Mouse (Mus musculus): ENCODE results near the gene Armc2. TPM values are rescaled to one million over a fixed set of nuclear protein-coding genes. Genes with fewer than 3 reads are reported as not detected.

The Armc2 gene
- 1 to 10 TPM; 1.2 to 2.0 TPM for total RNA-seq (2021)
- long read RNA-seq, experiment 1, result 0 reads
- long read RNA-seq, experiment 2, partial matches to known transcripts, result 0 of 1 reads
- long read RNA-seq, experiment 2, other reads (novel, unspliced or antisense), result 1 of 1 reads

DNA sequence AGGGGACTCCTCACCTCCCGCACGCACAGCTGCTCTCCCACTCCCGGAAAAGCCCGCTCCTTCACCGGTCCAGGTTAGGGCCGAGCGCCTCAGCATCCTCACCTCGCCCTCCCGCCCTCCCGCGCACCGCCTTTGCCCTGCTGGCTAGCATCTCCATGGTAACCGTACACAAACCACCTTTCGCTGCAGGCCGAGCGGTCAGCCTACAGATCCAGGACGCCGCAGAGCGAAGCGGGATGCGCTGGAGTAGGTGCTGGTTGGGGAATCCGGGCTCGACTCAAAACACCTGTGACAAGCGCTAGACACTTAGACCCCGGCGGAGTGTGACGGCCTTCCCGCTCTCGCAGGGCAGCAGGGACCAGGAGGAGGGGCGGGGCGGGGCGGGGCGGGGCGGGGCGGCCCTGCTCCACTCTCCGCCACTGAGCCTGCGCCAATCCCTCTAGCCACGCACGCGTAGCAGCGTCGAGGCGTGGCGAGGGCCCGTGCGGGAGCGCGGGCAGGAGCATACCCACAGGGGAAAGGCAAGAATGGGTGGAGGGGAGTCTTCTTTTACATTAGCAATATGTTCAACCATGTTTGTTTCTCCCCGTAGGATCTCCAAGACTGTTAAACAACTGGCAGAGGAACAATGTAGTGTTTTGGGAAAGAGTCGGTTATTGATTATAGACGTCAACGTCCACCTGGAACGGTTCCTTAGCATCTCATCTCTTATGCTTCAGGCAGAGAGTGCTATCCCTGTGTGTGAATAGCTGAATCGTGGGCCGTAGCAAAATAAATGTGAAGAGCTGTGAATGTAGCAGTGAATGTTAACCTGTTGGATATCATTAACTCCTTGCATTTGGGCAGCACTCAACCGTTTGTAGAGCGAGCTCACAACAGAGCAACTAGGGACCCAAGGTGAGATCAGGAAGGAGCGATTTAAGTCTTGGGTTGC, at the start of gene Armc2:
Gene Armc2, minus strand, starts transcription at position 427 of the 934 bp plus-strand sequence.
- DNase-seq (ENCODE audit: low spot score in 2 of 2), result peak; percentile 56 to 68

GRCm38 (mm10) chr10:42064446-42064845, 46.2 kb upstream of the Armc2 start:
- DNase-seq (ENCODE audit: low spot score in 2 of 2), result no peak

GRCm38 (mm10) chr10:42059522-42059921, 41.3 kb upstream of the Armc2 start:
- DNase-seq (ENCODE audit: low spot score in 2 of 2), result no peak

GRCm38 (mm10) chr10:42057746-42058145, 39.5 kb upstream of the Armc2 start:
- no peak for DNase-seq (ENCODE audit: low spot score in 2 of 2)

DNA sequence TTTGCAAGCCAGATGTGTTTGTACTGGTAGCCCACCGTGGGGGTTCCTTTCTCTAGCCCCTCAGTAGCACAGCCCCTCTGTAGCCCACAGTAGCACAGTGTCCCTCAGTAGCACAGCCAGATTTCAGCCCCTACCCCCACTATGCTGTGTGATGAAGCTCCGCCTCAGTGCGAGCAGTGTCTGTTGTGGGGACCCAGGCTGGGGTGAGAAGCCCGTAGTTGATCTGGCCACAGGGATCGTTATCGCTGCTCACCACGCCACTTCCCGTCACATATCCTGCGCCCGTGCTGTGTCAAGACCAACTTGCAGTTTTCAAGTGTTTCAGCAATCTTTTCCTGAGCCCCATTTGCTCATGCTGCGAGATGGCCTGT, 39.0 kb upstream of the Armc2 start:
- no peak for DNase-seq (ENCODE audit: low spot score in 2 of 2)

DNA sequence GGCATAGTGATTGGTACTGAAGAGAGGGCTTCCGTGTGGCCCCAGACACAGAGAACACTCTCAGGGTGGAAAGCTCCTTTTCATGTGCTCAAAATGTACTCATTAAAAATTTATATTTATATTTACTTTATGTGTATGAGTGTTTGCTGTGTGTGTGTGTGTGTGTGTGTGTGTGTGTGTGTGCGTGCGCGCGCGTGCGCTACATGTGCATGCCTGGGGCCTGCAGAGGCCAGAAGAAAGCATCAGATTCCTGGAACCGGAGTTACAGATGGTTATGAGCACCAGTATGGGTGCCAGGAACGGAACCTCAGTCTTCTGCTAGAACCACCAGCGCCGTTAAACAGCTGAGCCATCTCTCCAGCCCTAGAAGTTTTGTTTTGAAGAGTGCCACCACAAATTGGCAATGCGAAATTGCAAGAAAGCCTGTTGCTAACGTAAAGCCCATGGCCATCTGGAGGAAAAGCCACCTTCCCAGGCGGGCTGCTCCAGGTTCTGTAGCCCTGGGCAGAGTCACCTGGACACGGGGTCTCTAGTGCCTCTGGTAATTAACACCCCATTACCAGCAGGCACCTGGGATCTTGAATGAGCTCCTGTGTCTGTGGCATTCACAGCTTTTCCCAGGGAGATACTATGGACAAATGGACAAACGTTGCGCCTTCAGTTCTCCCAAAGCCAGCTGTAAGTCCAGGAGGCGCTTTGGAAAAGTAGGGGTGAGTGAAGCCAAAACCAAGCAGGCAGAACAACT, 38.4 kb upstream of the Armc2 start:
- DNase-seq (ENCODE audit: low spot score in 2 of 2), result no peak

GRCm38 (mm10) chr10:42055224-42056165, 37.3 kb upstream of the Armc2 start:
- DNase-seq (ENCODE audit: low spot score in 2 of 2), result no peak

- no peak for DNase-seq (ENCODE audit: low spot score in 2 of 2)
Observed at GRCm38 (mm10) chr10:42051069-42051468, 32.8 kb upstream of the Armc2 start.

DNA sequence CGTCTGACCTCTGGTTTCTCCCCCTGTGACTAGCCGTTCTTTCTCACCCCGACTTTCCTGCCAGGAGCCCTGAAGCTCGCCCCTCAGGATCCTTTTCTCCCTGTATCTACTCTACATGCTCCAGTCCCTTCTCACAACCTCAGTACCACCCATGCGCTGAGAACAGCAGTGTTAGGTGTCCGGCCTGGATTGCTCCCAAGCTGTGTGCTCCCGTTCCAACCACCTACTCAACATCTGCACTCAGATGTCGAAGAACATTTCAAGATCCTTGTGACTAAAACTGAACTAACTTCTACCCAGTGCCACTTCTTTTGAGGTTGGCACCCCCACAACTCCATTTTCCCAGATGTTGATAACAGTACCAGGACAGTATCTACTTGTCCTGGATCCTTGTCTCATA, 30.4 kb upstream of the Armc2 start:
- no peak for DNase-seq (ENCODE audit: low spot score in 2 of 2)

DNA sequence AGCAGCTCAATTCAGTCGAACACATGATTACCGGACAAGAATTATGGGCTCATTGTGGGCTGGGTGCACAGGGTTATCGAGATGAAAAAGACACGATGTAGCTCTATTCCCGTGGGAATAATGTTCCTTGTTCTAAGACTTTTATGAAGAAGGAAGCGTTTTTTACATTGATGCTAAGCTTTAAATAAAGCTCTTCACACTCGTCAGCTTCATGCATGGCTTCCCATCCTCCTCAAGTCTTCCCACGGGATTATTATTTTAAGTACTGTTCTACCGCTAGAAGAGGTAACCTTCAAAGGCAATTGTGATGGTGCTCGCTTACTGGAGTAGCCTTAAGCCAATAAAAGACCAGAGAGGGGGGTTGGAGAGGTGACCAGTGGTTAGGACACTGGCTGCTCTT, 26.3 kb upstream of the Armc2 start:
- DNase-seq (ENCODE audit: low spot score in 2 of 2), result no peak

GRCm38 (mm10) chr10:42043307-42043706, 25.1 kb upstream of the Armc2 start:
- DNase-seq (ENCODE audit: low spot score in 2 of 2), result no peak

DNA sequence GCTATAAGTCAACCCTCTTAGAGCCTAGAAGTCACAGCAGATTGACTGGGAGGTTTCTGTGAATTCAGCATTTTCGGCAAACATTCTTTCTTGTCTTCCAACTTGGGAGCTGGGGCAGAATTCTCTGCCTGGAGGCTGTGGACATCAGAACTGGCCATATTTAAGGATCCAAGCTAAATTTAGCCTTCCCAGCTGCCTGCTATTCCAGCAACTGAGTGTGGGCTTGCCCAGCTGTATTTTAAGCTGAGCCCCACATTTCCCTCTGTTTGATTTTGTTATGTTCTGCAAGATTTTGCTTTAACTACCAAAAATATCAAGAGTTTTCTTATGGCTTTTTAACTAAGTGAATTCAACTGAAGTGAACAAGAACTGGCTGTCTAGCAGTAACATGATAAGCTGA, 24.6 kb upstream of the Armc2 start:
- no peak for DNase-seq (ENCODE audit: low spot score in 2 of 2)

DNA sequence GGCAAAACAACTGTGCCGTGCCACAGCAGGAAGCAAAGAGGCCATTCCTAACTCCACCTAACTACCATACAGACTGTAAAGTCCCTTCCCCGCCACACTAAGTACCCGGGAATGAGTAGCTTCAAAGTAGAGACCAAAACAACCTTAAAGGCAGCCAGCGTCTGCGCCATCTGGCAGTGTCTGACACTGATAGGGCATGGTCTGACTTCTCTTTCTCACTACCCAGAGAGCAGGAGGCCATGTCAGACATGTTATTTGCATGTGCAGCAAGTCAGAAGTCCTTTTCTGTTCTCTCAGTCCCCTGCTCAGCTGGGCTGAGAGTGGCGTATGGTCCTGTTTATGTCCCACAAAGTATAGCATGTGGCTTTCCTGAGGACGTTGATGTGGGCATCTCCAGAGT, 23.8 kb upstream of the Armc2 start:
- no peak for DNase-seq (ENCODE audit: low spot score in 2 of 2)

- DNase-seq (ENCODE audit: low spot score in 2 of 2), result peak in 1 of 2 experiments; percentile 26
Observed at GRCm38 (mm10) chr10:42038571-42038970, 20.3 kb upstream of the Armc2 start.

DNA sequence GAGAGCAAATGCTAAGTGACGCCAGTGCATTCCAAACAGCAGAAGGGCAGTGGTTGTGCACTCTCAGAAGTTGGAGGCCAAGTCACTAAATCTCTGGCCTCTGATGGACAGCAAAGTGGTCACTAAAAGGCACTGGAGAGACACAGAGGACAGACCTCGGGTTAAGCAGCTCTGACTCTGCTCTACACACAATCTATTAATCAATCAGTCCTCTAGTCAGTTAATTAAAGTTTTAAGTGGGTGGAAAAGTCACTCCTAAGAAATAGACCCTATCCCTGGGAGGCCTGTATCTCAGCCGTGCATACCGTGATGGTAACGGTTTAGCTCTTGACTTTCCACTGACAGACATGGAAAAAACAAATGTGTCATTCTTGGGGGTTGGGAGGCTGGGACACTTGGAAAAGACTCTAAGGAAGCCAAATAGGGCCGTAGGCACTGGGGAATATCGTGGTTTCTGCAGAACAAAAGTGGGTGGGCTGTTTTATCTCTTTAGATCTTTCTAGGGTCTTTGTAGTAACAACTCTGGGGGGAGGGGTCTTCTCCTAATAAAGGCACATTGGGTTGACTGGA, 19.1 kb upstream of the Armc2 start:
- DNase-seq (ENCODE audit: low spot score in 2 of 2), result no peak

DNA sequence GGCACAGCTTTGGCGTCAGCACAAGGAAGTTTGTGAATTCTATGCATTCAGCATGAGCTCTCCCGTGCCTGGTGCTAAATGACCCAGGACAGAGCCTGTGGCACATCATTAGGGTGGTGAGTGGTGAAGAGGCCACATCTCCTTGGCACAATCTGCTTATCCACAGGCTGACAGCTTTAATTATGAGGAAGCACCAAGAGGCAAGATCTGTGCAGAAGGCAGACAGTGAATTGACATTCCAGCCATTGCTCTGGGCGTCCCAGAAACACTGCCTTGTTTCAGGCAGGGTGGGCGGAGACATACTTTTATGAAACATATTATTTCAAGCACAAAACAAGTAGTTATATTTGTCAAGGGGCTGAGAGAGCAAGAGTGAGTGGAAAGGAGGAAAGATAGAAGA, 18.6 kb upstream of the Armc2 start:
- DNase-seq (ENCODE audit: low spot score in 2 of 2), result no peak

GRCm38 (mm10) chr10:42033571-42033970, 15.3 kb upstream of the Armc2 start:
- DNase-seq (ENCODE audit: low spot score in 2 of 2), result no peak

GRCm38 (mm10) chr10:42031021-42031420, 12.8 kb upstream of the Armc2 start:
- DNase-seq (ENCODE audit: low spot score in 2 of 2), result peak; percentile 80 to 81

DNA sequence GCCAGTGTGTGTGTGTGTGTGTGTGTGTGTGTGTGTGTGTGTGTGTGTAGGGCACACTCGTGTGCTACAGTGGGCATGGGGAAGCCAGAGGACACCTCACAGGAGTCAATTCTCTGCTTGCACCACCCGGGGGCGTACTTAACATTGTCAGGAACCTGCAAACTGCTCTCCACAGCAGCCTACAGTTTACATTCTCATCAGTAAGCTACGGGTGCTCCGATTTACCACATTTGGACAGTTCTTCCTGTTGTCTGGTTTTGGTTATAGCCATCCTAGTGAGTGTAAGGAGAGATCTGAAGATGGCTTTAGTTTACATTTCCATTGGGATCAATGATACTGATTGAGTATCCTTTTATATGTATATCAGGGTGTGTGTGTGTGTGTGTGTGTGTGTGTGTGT, 11.3 kb upstream of the Armc2 start:
- no peak for DNase-seq (ENCODE audit: low spot score in 2 of 2)

GRCm38 (mm10) chr10:42027337-42027736, 9.1 kb upstream of the Armc2 start:
- no peak for DNase-seq (ENCODE audit: low spot score in 2 of 2)

DNA sequence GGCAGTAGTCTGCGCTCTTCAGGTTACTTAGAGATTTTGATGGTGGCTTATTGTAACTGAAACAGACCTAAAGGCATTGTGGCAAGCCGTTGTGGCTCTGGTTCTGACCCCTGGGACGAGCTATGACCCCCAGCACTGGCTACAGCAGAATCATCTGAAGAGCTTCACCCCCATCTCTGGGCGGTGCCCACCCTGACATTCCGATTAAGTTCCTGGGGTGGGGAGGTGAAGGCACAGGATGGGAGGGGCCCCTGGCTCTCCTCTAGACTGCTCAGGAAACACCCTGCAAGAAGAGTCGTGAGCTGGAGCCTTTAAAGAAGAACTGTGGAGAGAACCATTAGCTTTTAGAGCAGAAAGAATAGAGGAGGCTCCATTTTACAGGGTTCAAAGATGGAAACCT, 6.2 kb upstream of the Armc2 start:
- no peak for DNase-seq (ENCODE audit: low spot score in 2 of 2)
